Mouse (Mus musculus): ENCODE data around the gene Helt. TPM values are rescaled to one million over a fixed set of nuclear protein-coding genes. Genes with fewer than 3 reads are reported as not detected.
"Not testable (repeated sequence)": the region's sequence is repeated elsewhere in the genome, so short reads cannot be mapped to it uniquely, and the experiment has no call there.

The Helt gene
- polyA plus RNA-seq, 1 experiment, result 0.31 TPM

DNA sequence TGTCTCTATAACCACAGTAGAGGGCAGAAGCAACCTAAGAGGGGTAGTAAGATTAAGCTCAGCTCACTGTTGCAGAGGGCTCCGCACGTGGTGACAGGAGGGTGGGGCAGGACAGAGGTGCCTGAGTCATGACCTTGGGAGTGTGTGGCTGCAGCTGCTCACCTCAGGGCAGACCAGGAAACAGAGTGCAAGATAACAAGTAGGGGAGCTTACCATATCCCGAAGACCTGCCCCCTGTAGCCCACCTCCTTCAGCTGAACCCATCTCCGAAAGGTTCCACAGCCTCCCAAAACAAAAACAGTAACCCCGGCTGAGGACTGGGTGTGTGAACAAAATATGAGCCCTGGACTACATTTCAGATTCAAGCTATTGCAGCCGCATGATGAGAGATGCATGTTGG, 6.5 kb downstream of the Helt start:
- Histone ChIP-seq H3K4me3 (ENCODE audit: insufficient read depth, low read length) (no peak overlapping the region), H3K27ac (ENCODE audit: insufficient read depth, low read length) (no peak overlapping the region), H3K4me1 (ENCODE audit: control insufficient read depth, insufficient read depth, low read length) (no peaks in the 10 kb centered on the region)
- no peak for TF ChIP-seq POLR2A (IDR thresholded peaks at IDR 0.05; ENCODE audit: extremely low read depth, insufficient read depth, low read length)
- TF ChIP-seq CTCF (IDR thresholded peaks at IDR 0.05; ENCODE audit: extremely low read depth, insufficient read depth, low read length), result no peak

- Histone ChIP-seq H3K4me3 (ENCODE audit: insufficient read depth, low read length) (no peak overlapping the region), H3K27ac (ENCODE audit: insufficient read depth, low read length) (no peak overlapping the region), H3K4me1 (ENCODE audit: control insufficient read depth, insufficient read depth, low read length) (no peaks in the 10 kb centered on the region)
- TF ChIP-seq POLR2A (IDR thresholded peaks at IDR 0.05; ENCODE audit: extremely low read depth, insufficient read depth, low read length) (no peak), CTCF (IDR thresholded peaks at IDR 0.05; ENCODE audit: extremely low read depth, insufficient read depth, low read length) (no peak)
These were observed 8.5 kb downstream of the Helt start for GRCm38 (mm10) chr8:46285980-46286379.

- Histone ChIP-seq H3K4me1 (ENCODE audit: control insufficient read depth, insufficient read depth, low read length) (no peaks in the 10 kb centered on the region), H3K4me3 (ENCODE audit: insufficient read depth, low read length) (no peak overlapping the region), H3K27ac (ENCODE audit: insufficient read depth, low read length) (no peak overlapping the region)
- no peak for TF ChIP-seq POLR2A (IDR thresholded peaks at IDR 0.05; ENCODE audit: extremely low read depth, insufficient read depth, low read length)
- TF ChIP-seq CTCF (IDR thresholded peaks at IDR 0.05; ENCODE audit: extremely low read depth, insufficient read depth, low read length), result peak; percentile 74
These were observed 12.9 kb downstream of the Helt start for GRCm38 (mm10) chr8:46281536-46281935.

DNA sequence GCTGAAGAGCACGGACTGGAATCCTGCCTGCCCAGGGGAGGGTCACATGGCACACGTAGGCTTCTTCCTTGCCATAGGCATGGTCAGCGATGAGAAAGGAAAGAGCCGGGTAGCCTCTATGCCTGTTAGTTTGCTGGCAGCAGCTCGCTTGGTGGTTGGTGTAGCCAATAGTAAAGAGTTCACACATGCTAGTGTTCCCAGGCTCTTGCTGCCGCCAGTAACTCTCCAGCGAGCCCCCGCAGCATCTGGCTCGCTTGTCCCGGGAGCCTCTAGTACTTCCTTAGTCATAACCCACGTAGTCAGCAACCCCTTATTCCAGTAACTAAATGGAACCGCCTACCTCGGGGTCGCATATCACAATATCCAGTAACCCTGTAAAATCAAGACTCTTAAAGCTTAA, 17.5 kb downstream of the Helt start:
- TF ChIP-seq CTCF (IDR thresholded peaks at IDR 0.05; ENCODE audit: extremely low read depth, insufficient read depth, low read length), result no peak
- no peak for TF ChIP-seq POLR2A (IDR thresholded peaks at IDR 0.05; ENCODE audit: extremely low read depth, insufficient read depth, low read length)
- Histone ChIP-seq H3K4me1 (ENCODE audit: control insufficient read depth, insufficient read depth, low read length) (no peaks in the 10 kb centered on the region), H3K4me3 (ENCODE audit: insufficient read depth, low read length) (no peak overlapping the region), H3K27ac (ENCODE audit: insufficient read depth, low read length) (no peak overlapping the region)

DNA sequence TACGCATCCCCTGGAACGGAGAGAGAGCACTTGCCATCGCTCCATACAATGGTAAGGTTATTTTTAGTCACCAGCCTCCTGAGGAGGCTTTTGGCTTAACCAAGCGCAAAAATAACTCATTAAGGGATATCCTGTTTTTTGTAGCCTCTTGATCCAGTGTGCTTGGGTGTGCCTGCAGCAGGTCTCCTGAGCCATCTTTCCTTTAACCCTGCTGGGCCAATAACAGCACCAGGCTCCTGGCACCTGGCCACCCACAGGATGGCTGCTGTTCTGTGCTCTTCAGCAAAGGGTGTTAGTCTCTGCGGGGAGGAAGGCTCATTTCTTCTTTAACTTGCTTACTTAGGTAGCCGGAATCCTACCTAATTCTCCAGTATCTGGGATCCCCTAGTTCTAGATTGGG, 23.7 kb downstream of the Helt start:
- H3K4me3 ChIP-seq (ENCODE audit: insufficient read depth, low read length), result no peak overlapping the region
- TF ChIP-seq POLR2A (IDR thresholded peaks at IDR 0.05; ENCODE audit: extremely low read depth, insufficient read depth, low read length) (no peak), CTCF (IDR thresholded peaks at IDR 0.05; ENCODE audit: extremely low read depth, insufficient read depth, low read length) (no peak)
- H3K4me1 ChIP-seq (ENCODE audit: control insufficient read depth, insufficient read depth, low read length), result no peaks in the 10 kb centered on the region
- no peak overlapping the region for H3K27ac ChIP-seq (ENCODE audit: insufficient read depth, low read length)

DNA sequence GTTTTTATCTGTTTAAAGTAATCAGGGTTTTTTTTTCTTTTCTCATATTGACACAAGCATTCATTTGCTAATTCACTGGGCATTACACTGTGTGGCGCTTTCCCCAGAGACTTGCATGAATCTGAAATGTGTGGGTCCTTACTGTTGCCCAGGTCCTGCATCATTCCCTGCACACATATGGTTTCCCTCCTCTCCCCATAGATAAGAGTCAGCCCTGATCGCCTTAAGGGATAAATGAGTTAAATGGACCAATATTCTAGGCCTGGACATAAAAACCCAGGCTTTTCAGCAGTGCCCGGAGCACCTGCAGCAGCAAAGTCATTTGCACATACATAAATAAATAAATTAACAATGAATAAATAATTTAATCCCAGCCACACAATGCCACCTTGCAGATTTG, 24.3 kb downstream of the Helt start:
- Histone ChIP-seq H3K4me1 (ENCODE audit: control insufficient read depth, insufficient read depth, low read length) (no peaks in the 10 kb centered on the region), H3K27ac (ENCODE audit: insufficient read depth, low read length) (no peak overlapping the region), H3K4me3 (ENCODE audit: insufficient read depth, low read length) (no peak overlapping the region)
- no peak for TF ChIP-seq CTCF (IDR thresholded peaks at IDR 0.05; ENCODE audit: extremely low read depth, insufficient read depth, low read length)
- no peak for TF ChIP-seq POLR2A (IDR thresholded peaks at IDR 0.05; ENCODE audit: extremely low read depth, insufficient read depth, low read length)

DNA sequence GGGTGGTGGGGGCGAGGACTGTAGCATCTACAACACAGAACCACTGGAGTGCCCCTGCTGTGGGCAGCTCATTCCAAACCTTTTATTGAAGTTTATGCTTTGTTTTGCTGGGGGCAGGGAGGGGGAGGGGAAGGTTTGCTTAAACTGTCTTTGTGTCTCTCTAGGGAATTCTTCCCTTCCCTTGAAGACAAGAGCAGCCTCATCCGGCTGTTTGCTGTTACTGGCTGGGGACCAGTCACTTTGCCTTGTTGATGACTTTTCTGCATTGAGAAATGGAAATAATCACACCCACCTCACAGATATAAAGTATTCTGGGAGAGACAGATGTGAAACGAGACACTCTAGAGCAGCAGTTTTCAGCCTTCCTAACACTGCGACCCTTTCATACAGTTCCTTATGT, 27.7 kb downstream of the Helt start:
- no peaks in the 10 kb centered on the region for H3K4me1 ChIP-seq (ENCODE audit: control insufficient read depth, insufficient read depth, low read length)
- no peak overlapping the region for H3K4me3 ChIP-seq (ENCODE audit: insufficient read depth, low read length)
- no peak for TF ChIP-seq POLR2A (IDR thresholded peaks at IDR 0.05; ENCODE audit: extremely low read depth, insufficient read depth, low read length)
- no peak for TF ChIP-seq CTCF (IDR thresholded peaks at IDR 0.05; ENCODE audit: extremely low read depth, insufficient read depth, low read length)
- no peak overlapping the region for H3K27ac ChIP-seq (ENCODE audit: insufficient read depth, low read length)

DNA sequence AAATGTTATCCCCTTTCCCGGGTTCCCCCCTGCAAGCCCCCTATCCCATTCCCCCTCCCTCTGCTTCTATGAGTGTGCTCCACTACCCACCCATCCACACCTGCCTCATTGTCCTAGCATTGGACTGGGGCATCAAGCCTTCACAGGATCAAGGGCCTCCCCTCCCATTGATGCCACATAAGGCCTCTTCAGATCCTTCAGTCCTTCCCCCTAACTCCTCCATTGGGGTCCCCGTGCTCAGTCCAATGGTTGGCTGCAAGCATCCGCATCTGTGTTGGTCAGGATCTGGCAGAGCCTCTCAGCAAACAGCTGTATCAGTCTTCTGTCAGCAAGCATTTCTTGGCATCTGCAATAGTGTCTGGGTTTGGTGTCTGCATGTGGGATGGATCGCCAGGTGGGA, 30.3 kb downstream of the Helt start:
- not testable (repeated sequence) for H3K27ac ChIP-seq (ENCODE audit: insufficient read depth, low read length); H3K4me1 ChIP-seq (ENCODE audit: control insufficient read depth, insufficient read depth, low read length); H3K4me3 ChIP-seq (ENCODE audit: insufficient read depth, low read length)

DNA sequence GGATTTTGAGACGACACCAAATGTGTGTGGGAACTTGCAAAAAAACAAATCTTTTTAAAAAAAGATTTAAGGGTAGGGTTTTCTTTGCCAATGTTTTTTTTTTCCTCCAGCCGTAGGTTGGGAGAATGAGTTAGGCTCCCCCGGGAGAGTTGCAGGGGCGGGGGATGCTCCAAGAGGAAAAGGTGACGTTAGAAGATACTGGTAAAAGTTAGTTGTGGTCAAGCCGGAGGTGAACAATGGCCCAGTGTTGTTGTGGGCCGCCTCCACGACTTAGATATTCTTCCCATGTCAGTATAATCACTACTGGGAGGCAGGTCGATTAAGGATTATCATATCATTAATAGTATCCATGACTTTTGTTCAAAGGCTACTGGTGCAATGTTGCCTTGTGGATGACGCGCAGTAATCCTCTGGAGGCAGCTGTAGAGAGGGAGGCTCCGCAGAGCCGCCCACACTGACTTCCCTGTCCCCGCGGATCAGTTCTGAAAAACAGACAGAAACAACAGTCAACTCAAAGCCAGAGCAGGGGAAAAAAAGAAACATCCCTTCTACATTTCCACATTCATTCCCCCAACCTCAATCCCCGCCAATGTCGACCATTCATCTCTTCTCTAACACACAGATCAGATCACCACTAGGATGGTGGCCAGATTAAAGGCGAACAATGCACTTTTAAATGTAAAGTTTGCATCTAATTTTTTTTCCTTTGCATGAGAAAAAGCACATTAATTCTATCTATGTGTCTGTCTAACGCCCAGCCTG, 36.4 kb downstream of the Helt start:
- Histone ChIP-seq H3K27ac (ENCODE audit: insufficient read depth, low read length) (no peak overlapping the region), H3K4me1 (ENCODE audit: control insufficient read depth, insufficient read depth, low read length) (no peaks in the 10 kb centered on the region), H3K4me3 (ENCODE audit: insufficient read depth, low read length) (no peak overlapping the region)
- no peak for TF ChIP-seq POLR2A (IDR thresholded peaks at IDR 0.05; ENCODE audit: extremely low read depth, insufficient read depth, low read length)
- TF ChIP-seq CTCF (IDR thresholded peaks at IDR 0.05; ENCODE audit: extremely low read depth, insufficient read depth, low read length), result no peak

DNA sequence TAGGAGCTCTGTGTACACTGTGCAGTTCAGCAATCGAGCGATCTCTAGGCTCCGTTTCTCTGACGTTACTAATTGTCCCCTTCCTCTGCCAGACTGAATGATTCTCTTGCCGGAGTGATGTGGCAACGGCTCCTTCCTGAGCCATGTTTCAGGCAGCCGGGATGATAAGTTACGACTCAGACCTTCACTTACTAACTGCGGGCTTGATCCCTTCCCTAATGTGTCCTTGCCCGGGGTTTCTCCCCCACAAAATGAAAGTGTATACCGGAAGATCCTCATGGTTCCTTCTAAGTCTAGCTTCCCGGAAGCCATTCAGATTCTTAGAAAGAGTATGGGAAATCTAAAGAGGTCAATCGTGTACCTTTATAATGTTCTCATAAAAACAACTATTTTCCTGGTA, 42.0 kb downstream of the Helt start:
- no peaks in the 10 kb centered on the region for H3K4me1 ChIP-seq (ENCODE audit: control insufficient read depth, insufficient read depth, low read length)
- TF ChIP-seq CTCF (IDR thresholded peaks at IDR 0.05; ENCODE audit: extremely low read depth, insufficient read depth, low read length) (no peak), POLR2A (IDR thresholded peaks at IDR 0.05; ENCODE audit: extremely low read depth, insufficient read depth, low read length) (no peak)
- no peak overlapping the region for H3K4me3 ChIP-seq (ENCODE audit: insufficient read depth, low read length)
- no peak overlapping the region for H3K27ac ChIP-seq (ENCODE audit: insufficient read depth, low read length)
